Mouse (Mus musculus): ENCODE measurements around the gene Neil1.

Neil1 gene

DNA sequence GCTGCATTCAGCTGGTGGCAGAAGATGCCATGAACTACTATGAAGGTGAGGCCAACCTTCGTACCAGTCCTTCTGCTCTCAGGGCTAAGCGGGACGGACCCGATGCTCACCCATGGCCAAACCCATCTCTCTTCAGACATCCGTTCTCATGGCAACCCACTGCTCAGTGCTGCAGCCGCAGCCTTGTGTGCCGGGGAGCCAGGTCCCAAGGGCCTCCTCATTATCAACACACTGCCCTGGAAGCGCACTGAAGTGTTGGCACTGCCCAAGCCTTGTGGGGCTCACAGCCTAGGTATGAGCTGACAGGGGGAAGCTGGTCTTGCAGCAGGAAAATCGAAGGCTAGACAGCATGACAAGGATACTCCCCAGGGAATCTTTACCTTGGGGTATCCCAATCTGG lies 9.0 kb downstream of the Neil1 start:
- no peak for DNase-seq (ENCODE audit: low read depth, low spot score)

DNA sequence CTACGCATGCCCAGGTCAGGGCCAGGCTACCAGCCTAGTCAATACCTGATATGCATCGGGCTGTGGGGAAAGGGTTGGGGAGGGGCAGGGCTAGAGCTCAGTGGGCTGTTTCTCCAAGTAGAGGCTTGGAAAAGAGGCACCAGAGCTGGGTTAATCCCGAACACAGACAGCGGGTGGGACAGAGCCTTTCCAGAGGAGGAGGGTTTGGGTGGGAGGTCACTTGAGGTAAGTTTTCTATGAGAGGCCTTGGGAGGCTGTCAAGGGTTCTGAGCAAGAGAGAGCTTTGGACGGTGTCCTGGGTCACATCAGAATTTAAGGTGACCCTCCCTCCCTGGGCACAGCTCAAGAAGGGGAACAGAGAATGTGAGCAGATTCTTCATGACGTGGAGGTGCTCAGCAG lies 9.6 kb downstream of the Neil1 start:
- DNase-seq (ENCODE audit: low read depth, low spot score) = no peak

DNA sequence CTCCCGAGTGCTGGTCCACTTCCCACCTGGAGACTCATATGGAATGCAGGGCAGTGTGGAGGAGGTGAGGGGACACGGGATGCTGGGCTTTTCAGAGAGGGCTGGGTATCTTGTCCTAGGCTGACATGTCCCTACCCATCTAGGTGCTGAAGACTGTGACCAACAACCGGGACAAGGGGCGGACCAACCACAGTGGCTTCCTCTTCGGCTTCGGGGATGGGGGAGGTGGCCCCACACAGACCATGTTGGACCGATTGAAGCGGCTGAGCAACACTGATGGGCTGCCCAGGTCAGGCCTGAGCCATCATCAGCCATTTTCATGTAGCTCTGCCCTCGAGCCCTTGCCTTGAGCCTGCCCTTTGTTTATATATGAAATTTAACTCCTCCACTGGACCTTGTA lies 10.3 kb downstream of the Neil1 start:
- no peak for DNase-seq (ENCODE audit: low read depth, low spot score)

DNA sequence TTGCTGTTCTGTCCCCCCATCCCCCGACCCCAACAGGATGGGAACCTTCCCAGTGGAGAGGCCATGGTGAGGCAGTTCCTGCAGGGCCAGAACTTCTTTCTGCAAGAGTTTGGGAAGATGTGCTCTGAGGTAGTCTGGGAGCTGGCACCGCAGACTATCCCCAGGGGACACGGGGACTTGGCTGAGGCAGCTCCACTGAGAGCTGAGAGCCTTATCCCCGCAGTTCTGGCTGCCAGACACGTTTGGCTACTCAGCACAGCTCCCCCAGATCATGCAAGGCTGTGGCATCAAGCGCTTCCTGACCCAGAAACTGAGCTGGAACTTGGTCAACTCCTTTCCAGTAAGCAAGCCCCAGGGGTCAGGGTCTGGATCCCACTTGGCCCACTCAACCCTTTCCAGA lies 10.9 kb downstream of the Neil1 start:
- no peak for DNase-seq (ENCODE audit: low read depth, low spot score)

DNA sequence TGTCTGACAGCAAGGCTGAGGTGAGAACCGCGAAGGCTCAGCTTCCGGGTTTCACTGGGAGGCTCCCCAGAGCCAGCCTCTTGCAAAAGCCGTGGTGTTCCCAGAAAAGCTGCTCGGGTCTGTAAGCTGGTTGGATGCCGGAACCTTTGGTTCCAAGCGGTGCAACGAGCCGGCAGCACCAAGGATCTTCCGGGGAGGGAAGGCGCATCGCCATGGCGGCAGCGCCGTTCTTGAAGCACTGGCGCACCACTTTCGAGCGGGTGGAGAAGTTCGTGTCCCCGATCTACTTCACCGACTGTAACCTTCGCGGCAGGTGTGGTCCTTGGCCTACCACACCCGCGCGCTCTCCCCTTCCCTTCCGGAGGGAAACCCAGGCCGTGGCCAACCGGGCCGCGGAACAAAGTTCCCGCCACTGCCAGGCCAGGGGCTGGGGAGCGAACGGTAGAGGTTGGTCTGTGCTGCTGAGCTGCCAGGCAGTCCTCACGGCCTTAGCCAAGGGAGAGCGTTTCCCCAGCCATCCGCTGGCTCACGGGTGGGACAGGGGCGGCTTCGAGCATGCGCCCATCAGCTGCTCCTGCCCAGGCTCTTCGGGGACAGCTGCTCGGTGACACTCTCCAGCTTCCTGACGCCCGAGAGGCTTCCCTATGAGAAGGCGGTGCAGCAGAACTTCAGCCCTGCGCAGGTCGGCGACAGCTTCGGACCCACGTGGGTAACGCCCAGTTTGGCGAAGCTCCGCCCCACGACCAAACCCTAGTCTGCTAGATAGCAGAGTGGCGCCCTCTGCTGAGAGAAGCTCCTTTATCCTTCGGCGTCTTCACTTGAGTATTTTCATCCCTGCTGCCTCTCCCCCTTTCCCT lies 17.3 kb downstream of the Neil1 start, which contains the start of gene Man2c1:
Man2c1 (plus strand) TSS at position 114 of the 857 bp plus-strand sequence.
- DNase-seq (ENCODE audit: low read depth, low spot score) = peak; percentile 97

DNA sequence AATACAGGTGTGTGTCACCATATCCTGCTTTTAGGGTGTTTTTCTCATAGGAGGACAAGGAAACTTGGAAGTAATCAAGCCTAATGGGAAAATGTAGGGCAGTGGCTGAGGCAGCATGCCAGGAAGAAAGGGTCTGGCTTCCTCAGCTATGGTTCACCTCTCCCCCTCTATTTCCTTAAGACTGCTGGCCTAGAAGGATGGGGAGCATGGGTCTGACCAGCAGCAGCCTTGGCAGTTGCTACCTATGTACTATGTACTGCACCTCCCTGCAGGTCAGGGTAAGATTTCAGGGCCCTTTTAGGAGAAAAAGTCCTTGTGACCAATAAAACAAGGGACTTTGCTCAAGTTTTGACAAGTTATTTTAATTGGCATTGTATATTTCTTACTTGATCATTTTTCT lies 18.5 kb downstream of the Neil1 start:
- no peak for DNase-seq (ENCODE audit: low read depth, low spot score)

DNA sequence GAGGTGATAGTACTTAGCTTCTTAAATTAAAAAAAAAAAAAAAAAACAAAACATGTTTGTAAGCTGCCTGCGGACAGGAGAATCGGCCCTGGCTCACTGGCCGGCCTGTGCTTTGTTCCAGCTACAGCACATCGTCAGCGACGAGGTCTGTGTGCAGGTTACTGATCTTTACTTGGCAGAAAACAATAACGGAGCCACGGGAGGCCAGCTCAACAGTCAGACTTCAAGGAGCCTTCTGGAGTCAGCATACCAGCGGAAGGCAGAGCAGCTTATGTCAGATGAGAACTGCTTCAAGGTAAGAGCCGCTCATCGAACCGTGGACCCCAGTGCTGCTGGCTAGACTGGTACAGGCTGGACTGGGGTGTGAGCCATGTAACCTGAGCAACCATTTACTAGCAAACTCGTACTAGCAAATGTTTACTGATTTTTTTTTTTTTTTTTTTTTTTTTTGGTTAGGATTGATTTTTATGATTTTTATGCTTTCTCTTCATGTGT lies 30.8 kb downstream of the Neil1 start:
- peak; percentile 90 for DNase-seq (ENCODE audit: low read depth, low spot score)

Data from R1 (cell line).